9 mouse cellular contexts compared by ENCODE assay signal in genomic region chr13:9578456-9578855, GRCm38 (mm10).
DNase-seq lines count a peak whose midpoint lies in the region; TF ChIP-seq lines count a peak whose summit lies in the region.
"Had no signal": no experiment of that assay in that cellular context is flagged by ENCODE, and none has a peak within 500 bp of the region (broad histone marks: within the 10 kb centered on the region; RNA-seq: fewer than 3 reads in every experiment).

No protein-coding gene starts in this region.

- peaks cover 2% of the 10 kb centered on the region for H3K36me3 ChIP-seq in liver, adult 2 months (ENCODE audit: control insufficient read depth, insufficient read depth, low read length)

- no peak overlapping the region for H3K9ac ChIP-seq in liver, adult 2 months (ENCODE audit: low read depth, low read length)

- H3K4me1 ChIP-seq in liver, adult 2 months (ENCODE audit: control insufficient read depth, insufficient read depth, low read length), result no peaks in the 10 kb centered on the region
- H3K4me1 ChIP-seq: hindbrain, embryonic 10.5 days had no signal

- no peak for TF ChIP-seq POLR2A in liver, adult 2 months (IDR thresholded peaks at IDR 0.05; ENCODE audit: extremely low read depth, insufficient read depth, low read length)

- H3K27me3 ChIP-seq in liver, adult 2 months (ENCODE audit: control insufficient read depth, insufficient read depth, low read length), result no peaks in the 10 kb centered on the region

- intact Hi-C loops in heart, postnatal 14 days (cut with DNase I), result no loop called here

- H3K79me2 ChIP-seq in liver, adult 2 months (ENCODE audit: control insufficient read depth, insufficient read depth, low read length), result no peaks in the 10 kb centered on the region; the same call in 1 of the 2 replicates

- WGBS in liver, adult 2 months, result 19% methylated on average over 4 of the region's 4 CpGs

- DNase-seq in liver, adult 2 months (ENCODE audit: extremely low read depth, low read depth, low spot score), result peak; percentile 96
- no peak for DNase-seq in liver
- DNase-seq in adrenal gland, postnatal 36 days, result peak; percentile 16 to 53
- DNase-seq in heart, postnatal 14 days, result peak; percentile 34 to 52
- peak; percentile 22 for DNase-seq in lung, postnatal 14 days
- DNase-seq in cerebellum, adult 9-10 months, result no peak
- no peak for DNase-seq in ovary, postnatal 10 days (ENCODE audit: low spot score)
- DNase-seq: cerebellum, adult 11-12 months had no signal

- no peak overlapping the region for H3K27ac ChIP-seq in liver, adult 2 months (replicated peaks; ENCODE audit: insufficient read depth, low read depth, low read length)
- H3K27ac ChIP-seq: hindbrain, embryonic 10.5 days had no signal

- TF ChIP-seq CTCF in liver, adult 2 months (IDR thresholded peaks at IDR 0.05; ENCODE audit: low read depth, low read length), result no peak

- H3K4me3 ChIP-seq in liver, adult 2 months (ENCODE audit: insufficient read depth, low read depth, low read length), result no peak overlapping the region
- H3K4me3 ChIP-seq: hindbrain, embryonic 10.5 days had no signal

Comparison
In these comparisons a context has a peak if more than half of its experiments do, and no peak if none do; other contexts are left out.
1. DNase-seq: peak in liver, adult 2 months (single experiment), adrenal gland, postnatal 36 days (2 of 2), heart, postnatal 14 days (2 of 2) and lung, postnatal 14 days (single experiment); none in liver (single experiment), cerebellum, adult 9-10 months (single experiment) and ovary, postnatal 10 days (single experiment).